Mouse (Mus musculus) lung, adult 10 weeks (tissue): ENCODE results near the gene Fbxo8. TPM values are rescaled to one million over a fixed set of nuclear protein-coding genes. Genes with fewer than 3 reads are reported as not detected.

ENCODE experiments used
- polyA plus RNA-seq: library from polyadenylated mRNA; stranded (reverse); fragments of 350-450 nt; fragmentation: Illumina TruSeq; extraction: RNeasy Lipid Tissue Mini Kit (QIAGEN cat#74804); gene quantifications from one replicate; pipeline ENCODE4 v1.2.3, GENCODE M21; 2014; ENCODE audit warnings: low read depth, low replicate concordance; ENCODE audit not compliant: insufficient read depth

Gene Fbxo8
- polyA plus RNA-seq = 31.3 TPM

DNA sequence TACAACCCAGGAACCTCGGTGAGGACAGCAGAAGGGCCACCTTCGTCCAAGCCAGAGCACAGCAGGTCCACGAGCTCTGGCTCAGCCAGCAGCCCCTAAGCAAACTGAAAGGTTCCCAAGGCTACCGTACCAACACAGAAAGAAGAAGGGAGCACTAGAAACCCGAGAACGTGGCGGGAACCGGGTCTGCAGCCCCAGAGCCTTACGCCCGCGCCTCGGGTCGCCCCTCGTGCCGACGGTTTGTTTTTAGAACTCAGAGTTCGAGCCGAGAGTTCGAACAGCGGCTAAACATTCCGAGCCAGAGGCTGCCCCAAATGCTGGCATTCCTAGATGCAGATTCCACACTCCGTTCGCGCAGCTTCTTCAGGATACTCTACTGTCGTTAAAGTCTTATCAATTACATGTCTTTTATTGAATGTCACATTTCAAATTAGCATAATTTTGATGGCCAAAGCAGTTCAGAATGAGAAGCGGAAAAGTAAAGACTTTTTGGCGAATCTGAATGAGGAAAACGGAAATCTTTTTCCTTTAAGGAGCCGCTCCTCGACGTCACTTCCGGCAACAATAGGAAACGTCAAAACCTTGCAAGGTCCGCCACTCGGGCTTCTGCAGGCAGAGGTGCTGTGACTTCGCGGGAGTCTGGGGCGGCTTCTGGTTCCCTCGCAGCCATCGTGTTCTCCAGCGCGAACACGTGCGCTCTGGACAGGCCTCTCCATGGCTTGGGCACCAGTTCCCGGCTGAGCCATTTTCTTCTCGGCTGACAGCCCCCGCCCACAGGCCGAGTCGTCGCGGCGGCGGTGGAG lies at the start of gene Fbxo8, which contains the start of gene Cep44:
Fbxo8 (plus strand) TSS at position 533 of the 803 bp plus-strand sequence.
Cep44 (minus strand) TSS at position 490 of the 803 bp plus-strand sequence.

Other genes with a start within 250 kb of the Fbxo8 start
- gene Cep44, start within 50 bp of the Fbxo8 start, polyA plus RNA-seq = 15.8 TPM